Mouse (Mus musculus): ENCODE measurements around the gene Parp3.

Parp3 gene

GRCm38 (mm10) chr9:106429221-106430014 lies 47.3 kb downstream of the Parp3 start, which contains the start of gene Rpl29:
Gene Rpl29 (plus strand): TSS chr9:106429454.
- peak; percentile 90 for DNase-seq (ENCODE audit: extremely low read depth, low read depth)

GRCm38 (mm10) chr9:106428719-106429220 lies 48.0 kb downstream of the Parp3 start:
- no peak for DNase-seq (ENCODE audit: extremely low read depth, low read depth)

- peak; percentile 71 for DNase-seq (ENCODE audit: extremely low read depth, low read depth)
These were observed 54.9 kb downstream of the Parp3 start for GRCm38 (mm10) chr9:106421865-106422160.

GRCm38 (mm10) chr9:106421033-106421864 lies 55.5 kb downstream of the Parp3 start:
- DNase-seq (ENCODE audit: extremely low read depth, low read depth): no peak

- peak; percentile 30 for DNase-seq (ENCODE audit: extremely low read depth, low read depth)
These were observed 56.1 kb downstream of the Parp3 start for GRCm38 (mm10) chr9:106420608-106421007.
